Mouse (Mus musculus) heart, postnatal 4 days (tissue): ENCODE results near the gene Hipk2. TPM values are rescaled to one million over a fixed set of nuclear protein-coding genes. Genes with fewer than 3 reads are reported as not detected.

Source experiments
- DNase-seq: peaks from one replicate; pipeline ENCODE4 v3.0.0; 2021
- total RNA-seq, 2 experiments: library from RNA; stranded (reverse); gene quantifications; 2 replicates each; pipeline ENCODE4 v1.2.3; 2021

Gene Hipk2
- 10 to 100 TPM; 73.4 to 75.5 TPM for total RNA-seq

- peak; percentile 87 for DNase-seq
Measured at GRCm38 (mm10) chr6:38876071-38876911, at the start of gene Hipk2. TSS of gene Hipk2 (minus strand) at chr6:38876165.

DNA sequence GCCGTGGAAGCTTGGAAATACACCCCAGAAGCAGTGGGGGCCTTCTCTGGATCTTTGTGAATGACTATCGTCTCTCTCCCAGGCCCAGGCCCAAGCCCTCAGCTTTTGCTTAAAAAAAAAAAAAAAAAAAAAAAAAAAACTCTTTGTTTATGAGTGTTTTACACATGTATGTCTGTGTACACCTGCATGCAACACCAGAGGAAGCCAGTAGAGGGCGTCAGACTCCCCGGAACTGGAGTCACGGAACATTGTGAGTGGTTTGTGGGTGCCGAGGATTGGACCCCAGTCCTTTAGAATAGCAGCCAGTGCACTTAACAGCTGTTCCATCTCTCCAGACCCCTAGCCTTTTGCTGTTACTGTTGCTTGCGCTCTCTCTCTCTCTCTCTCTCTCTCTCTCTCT, 49.8 kb upstream of the Hipk2 start:
- no peak for DNase-seq

DNA sequence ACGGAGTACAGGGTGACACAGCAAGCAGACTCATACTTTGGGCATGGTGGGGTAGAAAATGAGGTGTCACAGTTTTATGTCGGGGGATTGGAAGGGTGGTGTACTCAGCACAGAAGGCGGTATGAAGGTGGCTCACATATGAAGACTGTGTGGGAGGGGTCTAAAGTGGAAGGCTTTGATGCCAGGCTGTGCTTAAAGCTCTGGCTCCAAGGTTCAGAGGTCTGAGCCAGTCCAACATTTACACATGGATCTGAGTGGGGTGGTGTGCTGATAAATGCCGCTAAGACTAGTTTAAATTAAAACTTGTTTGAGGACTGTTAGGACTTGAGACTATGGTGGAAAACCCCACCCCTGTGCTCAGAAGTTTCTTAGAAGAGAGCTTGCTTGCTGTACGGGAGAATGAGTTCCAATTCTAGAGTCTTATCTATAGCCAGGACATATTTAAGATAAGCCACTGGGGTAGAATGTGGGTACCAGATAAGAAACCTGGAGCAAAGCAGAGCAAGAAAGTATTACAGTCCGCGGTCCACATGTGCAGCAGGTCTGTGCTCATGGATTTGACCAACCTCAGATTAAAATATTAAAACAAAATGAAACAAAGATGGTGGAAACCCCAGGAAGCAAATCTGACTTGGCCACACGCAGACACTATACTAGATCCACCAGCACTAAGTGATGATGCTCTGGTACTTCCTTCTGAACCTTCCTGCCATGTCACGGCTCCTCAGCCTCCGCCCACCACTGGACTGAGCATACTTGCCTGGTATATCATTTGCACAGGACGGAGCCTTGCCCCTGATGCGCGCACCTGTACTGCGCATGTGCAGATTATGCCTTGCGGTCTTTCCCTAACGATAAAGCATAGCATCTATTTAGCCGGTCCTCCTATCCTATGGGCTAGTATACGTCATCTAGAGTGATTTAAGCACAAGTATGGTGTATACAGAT, 48.2 kb upstream of the Hipk2 start:
- no peak for DNase-seq

GRCm38 (mm10) chr6:38923450-38923849, 47.5 kb upstream of the Hipk2 start:
- DNase-seq, result no peak

DNA sequence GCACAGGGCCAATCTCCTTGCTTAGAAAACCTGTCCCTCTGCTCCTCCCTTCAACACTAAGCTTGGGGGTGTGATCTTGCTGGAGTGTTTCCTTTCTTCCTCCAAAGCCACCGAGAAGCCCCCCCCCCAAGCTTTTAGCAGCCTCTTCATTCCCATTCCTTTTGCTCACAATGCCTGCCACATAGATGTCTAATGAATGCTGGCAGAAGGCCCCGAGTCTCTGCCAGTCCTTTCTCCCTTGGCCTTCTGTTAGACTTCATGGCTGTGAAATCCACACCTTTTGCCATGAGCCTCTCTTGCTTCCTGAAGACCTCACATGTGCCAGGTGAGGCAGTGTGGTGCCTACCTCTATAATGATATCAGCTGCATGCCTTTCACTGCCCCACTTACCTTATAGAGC, 46.6 kb upstream of the Hipk2 start:
- no peak for DNase-seq

DNA sequence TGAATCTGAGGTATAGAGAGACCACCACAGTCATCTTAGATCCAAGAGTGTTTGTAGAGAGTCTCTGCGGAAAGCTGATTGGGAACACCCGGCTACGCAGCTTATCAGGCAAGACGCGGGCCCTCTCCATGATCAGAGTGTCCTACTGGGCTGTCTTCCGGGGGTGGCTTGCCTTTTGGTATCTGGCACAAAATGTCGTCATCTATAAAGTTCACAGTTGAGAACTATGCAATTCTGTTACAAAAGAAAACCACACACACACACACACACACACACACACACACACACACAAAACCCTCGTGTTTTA, 45.8 kb upstream of the Hipk2 start:
- DNase-seq, result no peak

DNA sequence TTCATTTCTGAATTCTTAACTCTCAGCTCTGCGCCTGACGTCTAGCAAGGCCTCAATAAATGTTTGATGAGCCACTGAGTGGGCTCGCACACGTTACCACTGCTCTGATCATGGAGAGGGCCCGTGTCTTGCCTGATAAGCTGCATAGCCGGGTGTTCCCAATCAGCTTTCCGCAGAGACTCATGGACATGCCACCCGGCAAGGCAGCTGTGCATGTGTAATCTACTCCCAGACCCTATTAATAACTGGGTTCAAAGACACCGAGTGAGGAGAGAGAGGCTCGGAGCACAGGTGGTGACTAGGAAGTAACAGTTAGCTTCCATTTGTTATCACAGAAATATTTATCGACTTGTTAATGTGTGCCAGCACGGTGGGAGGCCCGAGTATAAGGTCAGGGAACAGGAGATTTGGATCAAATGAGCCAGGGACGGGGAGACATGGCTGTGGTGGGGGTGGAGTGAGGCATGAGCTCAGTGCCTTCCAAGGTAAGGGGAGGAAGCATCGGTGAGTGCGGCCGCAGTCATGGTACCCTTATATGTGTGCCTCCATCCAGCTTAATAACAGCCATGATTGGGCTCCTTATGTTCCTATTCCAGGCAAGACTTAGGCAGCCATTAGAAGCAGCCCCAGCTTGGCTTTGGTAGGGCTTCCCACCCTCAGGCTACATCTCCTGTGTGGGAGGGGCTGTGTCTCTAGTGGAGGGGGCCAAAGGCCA, 45.3 kb upstream of the Hipk2 start:
- no peak for DNase-seq

DNA sequence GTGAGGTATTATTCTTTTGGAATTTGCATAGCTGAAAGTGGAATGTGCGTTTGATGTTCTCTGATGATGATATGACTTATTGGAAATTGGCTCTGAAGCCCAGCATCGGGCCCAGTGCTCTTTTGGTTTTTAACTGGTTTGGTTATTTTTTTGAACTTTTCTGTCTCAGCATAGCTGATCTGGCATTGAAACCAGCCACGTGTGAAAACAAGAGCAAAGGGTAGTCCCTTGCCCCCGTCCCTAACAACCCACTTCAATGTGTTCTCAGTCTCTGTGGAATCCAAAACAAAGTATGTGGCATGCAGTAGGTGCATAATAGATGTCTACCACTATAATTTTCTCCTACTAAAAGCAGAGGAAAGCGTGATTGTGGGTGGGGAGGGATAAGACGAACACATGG, 44.2 kb upstream of the Hipk2 start:
- no peak for DNase-seq

DNA sequence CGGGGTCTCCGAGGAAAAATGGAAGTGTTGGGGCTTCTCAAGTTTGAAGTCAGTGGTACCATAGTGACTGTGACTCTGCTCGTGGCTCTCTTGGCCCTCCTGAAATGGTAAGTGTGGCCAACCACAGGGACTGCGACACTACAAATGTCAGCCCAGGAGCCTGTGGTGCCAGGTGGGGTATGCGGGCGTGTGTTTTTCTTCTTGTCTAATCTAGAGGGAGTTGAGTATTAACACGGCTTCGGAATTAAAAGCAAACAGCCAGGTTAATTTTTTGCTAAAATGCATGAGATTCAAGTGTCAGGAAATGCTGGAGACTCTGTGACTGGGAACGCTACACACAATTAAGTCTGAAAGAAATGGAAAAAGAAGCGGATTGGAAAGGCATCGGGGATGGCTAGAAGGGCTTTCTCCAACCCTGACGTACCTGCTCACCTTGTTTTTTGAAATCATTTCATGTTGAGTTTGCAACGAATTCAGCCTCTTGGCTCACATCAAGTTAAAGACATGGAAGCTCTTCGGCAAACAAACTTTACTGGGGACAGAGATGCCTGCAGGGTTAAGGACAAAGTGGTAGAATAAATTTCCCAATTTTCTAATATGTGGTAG, 43.3 kb upstream of the Hipk2 start:
- no peak for DNase-seq

- DNase-seq, result no peak
Measured at GRCm38 (mm10) chr6:38918728-38919127, 42.8 kb upstream of the Hipk2 start.

- DNase-seq, result no peak
Measured at GRCm38 (mm10) chr6:38917415-38917814, 41.5 kb upstream of the Hipk2 start.

DNA sequence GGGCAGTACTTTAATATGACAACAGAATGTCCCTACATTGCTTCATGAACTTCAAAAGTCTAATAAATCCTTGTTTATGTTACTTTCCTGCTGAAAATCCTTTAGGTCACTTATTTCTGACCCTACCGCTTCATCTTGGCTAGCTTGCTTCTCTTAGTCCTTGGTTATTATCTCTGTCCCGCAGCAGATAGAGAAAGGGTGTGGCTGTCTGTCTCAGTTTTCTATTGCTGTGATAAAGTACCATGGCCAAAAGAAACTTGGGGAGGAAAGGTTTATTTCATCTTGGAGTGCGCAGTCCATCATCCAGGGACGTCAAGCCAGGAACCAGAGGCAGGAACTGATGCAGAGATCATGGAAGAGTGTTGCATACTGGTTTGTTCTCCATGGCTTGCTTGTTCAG, 40.6 kb upstream of the Hipk2 start:
- no peak for DNase-seq

DNA sequence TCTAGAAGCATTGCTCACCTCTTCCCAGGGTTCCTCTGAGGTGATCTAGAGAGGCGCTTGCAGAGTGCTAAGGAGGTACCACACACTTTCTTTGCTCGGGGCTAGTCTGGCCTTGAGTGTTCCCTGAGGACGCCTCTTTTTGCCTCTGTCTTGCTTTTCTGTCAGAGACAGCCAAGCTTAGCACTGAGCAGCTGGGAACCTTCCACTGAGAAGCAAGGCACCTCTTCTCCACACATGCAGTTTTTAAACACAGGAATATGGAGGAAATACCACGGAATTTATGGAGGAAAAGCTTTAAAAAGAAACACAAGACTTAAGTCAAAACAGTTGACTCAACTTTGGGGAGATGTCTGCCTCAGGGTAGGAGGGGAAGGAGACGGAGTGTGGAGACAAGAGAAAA, 39.8 kb upstream of the Hipk2 start:
- no peak for DNase-seq

- DNase-seq, result no peak
Measured at GRCm38 (mm10) chr6:38914181-38914580, 38.2 kb upstream of the Hipk2 start.

- no peak for DNase-seq
Measured at GRCm38 (mm10) chr6:38913386-38914042, 37.5 kb upstream of the Hipk2 start.

GRCm38 (mm10) chr6:38912845-38913244, 36.9 kb upstream of the Hipk2 start:
- DNase-seq, result no peak

DNA sequence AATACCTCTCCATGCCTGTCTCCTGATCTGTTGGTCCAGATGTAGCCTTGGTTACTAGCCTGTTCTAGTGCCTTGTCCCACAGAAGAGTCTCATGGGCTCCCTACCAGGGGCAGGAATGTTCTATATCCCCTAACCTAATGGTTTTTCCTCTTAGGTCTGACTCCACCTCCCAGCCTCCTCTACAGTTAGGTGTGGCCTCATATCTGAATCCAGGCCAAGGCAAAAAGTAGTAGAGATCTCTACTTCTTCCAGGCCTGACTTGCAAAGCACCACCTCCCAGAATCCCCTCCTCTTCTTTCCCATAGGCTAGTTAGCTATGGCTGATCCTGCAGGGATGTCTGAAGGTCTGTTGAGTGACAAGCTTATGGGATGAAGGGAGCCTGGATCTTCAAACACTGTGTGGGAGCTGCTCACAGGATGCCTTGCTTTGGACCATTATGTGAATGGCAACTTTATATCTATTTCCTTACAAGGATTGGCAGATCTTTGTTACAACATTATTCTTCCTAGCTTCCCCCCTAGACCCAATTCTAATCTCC, 36.2 kb upstream of the Hipk2 start:
- DNase-seq, result no peak

DNA sequence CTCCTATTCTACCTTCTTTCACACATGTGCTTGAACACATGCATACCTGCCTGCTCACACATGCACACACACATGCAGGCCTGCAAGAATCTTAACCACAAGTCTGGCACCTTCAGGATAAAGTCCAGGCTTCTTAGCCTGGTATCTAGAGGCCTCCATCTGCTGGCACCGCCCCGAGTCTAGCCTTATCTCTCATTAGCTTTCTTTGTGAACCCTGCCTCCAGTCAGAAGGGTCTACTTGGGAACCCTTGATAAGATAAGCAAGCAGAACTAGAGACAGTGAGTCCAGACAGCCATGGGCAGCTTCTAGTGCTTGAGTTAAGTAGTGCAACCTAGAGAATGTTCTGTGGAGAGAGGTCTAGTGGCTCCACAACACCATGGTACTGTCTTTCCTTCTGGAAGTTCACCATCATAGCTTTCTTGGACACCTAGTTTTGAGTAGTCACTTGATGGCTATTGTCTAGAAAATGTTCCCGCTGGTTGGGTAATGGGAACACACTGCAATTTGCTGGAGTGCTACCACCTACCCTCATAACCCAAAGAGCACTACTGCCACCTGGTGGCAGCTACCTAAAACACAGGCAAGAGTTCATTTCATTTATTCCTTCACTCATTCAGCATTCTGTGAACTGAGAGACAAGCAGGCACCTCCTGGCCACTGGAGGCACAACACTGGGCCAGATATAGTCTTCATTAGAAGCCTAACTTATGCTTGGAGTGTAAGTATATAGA, 35.0 kb upstream of the Hipk2 start:
- peak; percentile 70 for DNase-seq

GRCm38 (mm10) chr6:38908401-38908800, 32.4 kb upstream of the Hipk2 start:
- no peak for DNase-seq

DNA sequence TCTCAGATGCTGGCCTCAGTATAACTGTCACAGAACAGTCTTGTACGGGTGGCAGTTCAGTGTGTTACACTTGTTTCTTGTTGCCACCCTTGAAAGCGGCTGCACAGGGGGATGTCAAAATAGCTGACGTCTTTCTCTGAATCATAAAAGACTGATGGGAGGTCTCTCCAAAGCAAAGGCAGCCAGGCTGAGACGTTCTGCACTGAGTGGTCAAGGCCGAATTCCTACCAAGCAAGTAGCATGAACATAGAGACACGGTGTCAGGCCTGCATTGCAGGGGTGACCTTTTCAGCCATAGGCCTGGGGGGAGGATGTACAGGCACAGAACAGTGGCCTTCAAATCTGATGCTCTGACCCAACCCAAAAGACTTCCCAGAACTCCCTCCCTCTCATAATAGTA, 30.0 kb upstream of the Hipk2 start:
- no peak for DNase-seq

GRCm38 (mm10) chr6:38902820-38903439, 27.0 kb upstream of the Hipk2 start:
- no peak for DNase-seq
